Mouse (Mus musculus): Measurements from ENCODE around the gene AC109138.7. TPM values are rescaled to one million over a fixed set of nuclear protein-coding genes. Genes with fewer than 3 reads are reported as not detected.

AC109138.7 gene
- total RNA-seq, 1 experiment = not detected

- H3K9ac ChIP-seq (ENCODE audit: insufficient read depth, low read depth, low read length, poor library complexity, severe bottlenecking) = no peak overlapping the region
- peaks cover 0 to 8% of the 10 kb centered on the region in 2 experiments; a peak in 3 of 4 replicates for H3K4me1 ChIP-seq (ENCODE audit: control insufficient read depth in 2 of 2, insufficient read depth in 2 of 2, low read length in 2 of 2, poor library complexity in 1 of 2)
- TF ChIP-seq MAFK (IDR thresholded peaks at IDR 0.05; ENCODE audit: insufficient read depth, low read depth, low read length) = no peak
- no peak for TF ChIP-seq ZNF384 (IDR thresholded peaks at IDR 0.05; ENCODE audit: low read depth, low read length)
- no peak for TF ChIP-seq HCFC1 (IDR thresholded peaks at IDR 0.05; ENCODE audit: borderline replicate concordance, insufficient read depth, low read length)
- no peak for TF ChIP-seq CHD2 (IDR thresholded peaks at IDR 0.05; ENCODE audit: low read depth, low read length)
- TF ChIP-seq ZC3H11A (IDR thresholded peaks at IDR 0.05; ENCODE audit: borderline replicate concordance, low read depth, low read length) = no peak
- H3K27ac ChIP-seq (ENCODE audit: insufficient read depth, low read depth, low read length, poor library complexity, severe bottlenecking) = no peak overlapping the region
- no peak for DNase-seq (ENCODE audit: low read depth, low spot score)
- no peaks in the 10 kb centered on the region for H3K9me3 ChIP-seq (ENCODE audit: control insufficient read depth, insufficient read depth, low read depth, low read length)
- no peak overlapping the region for H3K4me3 ChIP-seq (ENCODE audit: insufficient read depth in 1 of 2, low read depth in 1 of 2, low read length in 2 of 2, poor library complexity in 1 of 2, severe bottlenecking in 1 of 2)
- in situ Hi-C loops (cut with MboI; ENCODE audit: low sequenced_read_pairs in 2 of 2, unreplicated experiment in 2 of 2) = no loop called here
- no peaks in the 10 kb centered on the region for H3K36me3 ChIP-seq (ENCODE audit: control insufficient read depth, insufficient read depth, low read length, poor library complexity, severe bottlenecking)
These were observed 7.0 kb downstream of the AC109138.7 start for GRCm38 (mm10) chr19:4220957-4221743.

GRCm38 (mm10) chr19:4222165-4222564 lies 8.0 kb downstream of the AC109138.7 start:
- TF ChIP-seq CHD2 (IDR thresholded peaks at IDR 0.05; ENCODE audit: low read depth, low read length) = no peak
- no peak for TF ChIP-seq MAFK (IDR thresholded peaks at IDR 0.05; ENCODE audit: insufficient read depth, low read depth, low read length)
- no peaks in the 10 kb centered on the region for H3K9me3 ChIP-seq (ENCODE audit: control insufficient read depth, insufficient read depth, low read depth, low read length)
- no peak overlapping the region for H3K4me3 ChIP-seq (ENCODE audit: insufficient read depth in 1 of 2, low read depth in 1 of 2, low read length in 2 of 2, poor library complexity in 1 of 2, severe bottlenecking in 1 of 2)
- no peak overlapping the region for H3K27ac ChIP-seq (ENCODE audit: insufficient read depth, low read depth, low read length, poor library complexity, severe bottlenecking)
- H3K9ac ChIP-seq (ENCODE audit: insufficient read depth, low read depth, low read length, poor library complexity, severe bottlenecking) = no peak overlapping the region
- peaks cover 0 to 8% of the 10 kb centered on the region in 2 experiments; a peak in 3 of 4 replicates for H3K4me1 ChIP-seq (ENCODE audit: control insufficient read depth in 2 of 2, insufficient read depth in 2 of 2, low read length in 2 of 2, poor library complexity in 1 of 2)
- H3K36me3 ChIP-seq (ENCODE audit: control insufficient read depth, insufficient read depth, low read length, poor library complexity, severe bottlenecking) = no peaks in the 10 kb centered on the region
- in situ Hi-C loops (cut with MboI; ENCODE audit: low sequenced_read_pairs in 2 of 2, unreplicated experiment in 2 of 2) = no loop called here
- no peak for DNase-seq (ENCODE audit: low read depth, low spot score)

- in situ Hi-C loops (cut with MboI; ENCODE audit: low sequenced_read_pairs in 2 of 2, unreplicated experiment in 2 of 2) = no loop called here
- no peak for TF ChIP-seq CHD2 (IDR thresholded peaks at IDR 0.05; ENCODE audit: low read depth, low read length)
- TF ChIP-seq ZC3H11A (IDR thresholded peaks at IDR 0.05; ENCODE audit: borderline replicate concordance, low read depth, low read length) = no peak
- TF ChIP-seq MAFK (IDR thresholded peaks at IDR 0.05; ENCODE audit: insufficient read depth, low read depth, low read length) = no peak
- TF ChIP-seq HCFC1 (IDR thresholded peaks at IDR 0.05; ENCODE audit: borderline replicate concordance, insufficient read depth, low read length) = no peak
- no peak for TF ChIP-seq ZNF384 (IDR thresholded peaks at IDR 0.05; ENCODE audit: low read depth, low read length)
- Histone ChIP-seq H3K36me3 (ENCODE audit: control insufficient read depth, insufficient read depth, low read length, poor library complexity, severe bottlenecking) (no peaks in the 10 kb centered on the region), H3K9me3 (ENCODE audit: control insufficient read depth, insufficient read depth, low read depth, low read length) (no peaks in the 10 kb centered on the region), H3K27ac (ENCODE audit: insufficient read depth, low read depth, low read length, poor library complexity, severe bottlenecking) (no peak overlapping the region; the same call in 1 of the 2 replicates), H3K4me1 (ENCODE audit: control insufficient read depth in 2 of 2, insufficient read depth in 2 of 2, low read length in 2 of 2, poor library complexity in 1 of 2) (peaks cover 0 to 9% of the 10 kb centered on the region in 2 experiments; a peak in 1 of 4 replicates), H3K9ac (ENCODE audit: insufficient read depth, low read depth, low read length, poor library complexity, severe bottlenecking) (no peak overlapping the region), H3K4me3 (ENCODE audit: insufficient read depth in 1 of 2, low read depth in 1 of 2, low read length in 2 of 2, poor library complexity in 1 of 2, severe bottlenecking in 1 of 2) (no peak overlapping the region)
- no peak for DNase-seq (ENCODE audit: low read depth, low spot score)
These were observed 12.6 kb downstream of the AC109138.7 start for GRCm38 (mm10) chr19:4226779-4227178.

- Histone ChIP-seq H3K27ac (ENCODE audit: insufficient read depth, low read depth, low read length, poor library complexity, severe bottlenecking) (no peak overlapping the region), H3K4me1 (ENCODE audit: control insufficient read depth in 2 of 2, insufficient read depth in 2 of 2, low read length in 2 of 2, poor library complexity in 1 of 2) (peaks cover 2 to 9% of the 10 kb centered on the region in 2 experiments; a peak in 1 of 4 replicates)
- TF ChIP-seq CHD2 (IDR thresholded peaks at IDR 0.05; ENCODE audit: low read depth, low read length) (no peak), ZNF384 (IDR thresholded peaks at IDR 0.05; ENCODE audit: low read depth, low read length) (no peak), MAFK (IDR thresholded peaks at IDR 0.05; ENCODE audit: insufficient read depth, low read depth, low read length) (no peak), HCFC1 (IDR thresholded peaks at IDR 0.05; ENCODE audit: borderline replicate concordance, insufficient read depth, low read length) (no peak), ZC3H11A (IDR thresholded peaks at IDR 0.05; ENCODE audit: borderline replicate concordance, low read depth, low read length) (no peak)
These were observed 13.3 kb downstream of the AC109138.7 start for GRCm38 (mm10) chr19:4227446-4227845.

More at GRCm38 (mm10) chr19:4227446-4227845, 13.3 kb downstream of the AC109138.7 start:
- Histone ChIP-seq H3K9ac (ENCODE audit: insufficient read depth, low read depth, low read length, poor library complexity, severe bottlenecking) (no peak overlapping the region), H3K9me3 (ENCODE audit: control insufficient read depth, insufficient read depth, low read depth, low read length) (no peaks in the 10 kb centered on the region), H3K36me3 (ENCODE audit: control insufficient read depth, insufficient read depth, low read length, poor library complexity, severe bottlenecking) (no peaks in the 10 kb centered on the region), H3K4me3 (ENCODE audit: insufficient read depth in 1 of 2, low read depth in 1 of 2, low read length in 2 of 2, poor library complexity in 1 of 2, severe bottlenecking in 1 of 2) (no peak overlapping the region)
- in situ Hi-C loops (cut with MboI; ENCODE audit: low sequenced_read_pairs in 2 of 2, unreplicated experiment in 2 of 2) = no loop called here
- DNase-seq (ENCODE audit: low read depth, low spot score) = no peak
